In genomic region chr7:98499561-98500292, GRCm38 (mm10) we compare ENCODE assay signal across 14 mouse cellular contexts. TPM values are rescaled to one million over a fixed set of nuclear protein-coding genes. Genes with fewer than 3 reads are reported as not detected.
DNase-seq lines count a peak whose midpoint lies in the region; ATAC-seq and TF ChIP-seq lines count a peak whose summit lies in the region.
"Had no signal": no experiment of that assay in that cellular context is flagged by ENCODE, and none has a peak within 500 bp of the region (broad histone marks: within the 10 kb centered on the region; RNA-seq: fewer than 3 reads in every experiment).

No protein-coding gene starts in this region.

- TF ChIP-seq CTCF in intestine, postnatal 0 days (IDR thresholded peaks at IDR 0.05; ENCODE audit: low read depth), result no peak

- peaks cover 19% of the 10 kb centered on the region for H3K4me1 ChIP-seq in intestine, embryonic 14.5 days (replicated peaks; ENCODE audit: control insufficient read depth, insufficient read depth, low read length)
- no peaks in the 10 kb centered on the region for H3K4me1 ChIP-seq in intestine, postnatal 0 days (replicated peaks; ENCODE audit: control insufficient read depth, insufficient read depth, low read length)
- H3K4me1 ChIP-seq in heart, embryonic 13.5 days, result peaks cover 39% of the 10 kb centered on the region

- H3K27me3 ChIP-seq in intestine, embryonic 14.5 days (replicated peaks; ENCODE audit: control insufficient read depth, insufficient read depth, low read length), result no peaks in the 10 kb centered on the region
- no peaks in the 10 kb centered on the region for H3K27me3 ChIP-seq in intestine, postnatal 0 days (replicated peaks; ENCODE audit: control insufficient read depth, insufficient read depth, low read length)
- peaks cover 5% of the 10 kb centered on the region; the same call in 1 of the 2 replicates for H3K27me3 ChIP-seq in heart, embryonic 13.5 days (replicated peaks)
- H3K27me3 ChIP-seq: neural tube, embryonic 15.5 days had no signal

- WGBS in intestine, embryonic 14.5 days, result 83% methylated on average over 25 of the region's 25 CpGs
- 70% methylated on average over 25 of the region's 25 CpGs for WGBS in intestine, postnatal 0 days
- WGBS in heart, embryonic 13.5 days, result 70% methylated on average over 25 of the region's 25 CpGs

- H3K4me2 ChIP-seq in intestine, embryonic 14.5 days (ENCODE audit: low read length), result no peak overlapping the region
- H3K4me2 ChIP-seq in intestine, postnatal 0 days (replicated peaks; ENCODE audit: low read depth), result no peak overlapping the region
- H3K4me2 ChIP-seq in heart, embryonic 13.5 days, result no peak overlapping the region
- H3K4me2 ChIP-seq: neural tube, embryonic 15.5 days had no signal

- no peaks in the 10 kb centered on the region for H3K9me3 ChIP-seq in intestine, embryonic 14.5 days (ENCODE audit: control insufficient read depth, low read length)
- no peaks in the 10 kb centered on the region for H3K9me3 ChIP-seq in intestine, postnatal 0 days (ENCODE audit: control insufficient read depth)
- no peaks in the 10 kb centered on the region for H3K9me3 ChIP-seq in heart, embryonic 13.5 days
- H3K9me3 ChIP-seq: neural tube, embryonic 15.5 days had no signal

- 0 out of 2 replicates have a peak overlapping the region, but pooled peaks have one; percentile 4 for H3K27ac ChIP-seq in intestine, embryonic 14.5 days (ENCODE audit: low read depth)
- no peak overlapping the region for H3K27ac ChIP-seq in intestine, postnatal 0 days (ENCODE audit: low read depth, low read length)
- H3K27ac ChIP-seq in heart, embryonic 13.5 days (replicated peaks), result peak overlapping the region; percentile 1; the same call in 1 of the 2 replicates
- H3K27ac ChIP-seq: neural tube, embryonic 15.5 days had no signal

- DNase-seq in intestine, embryonic 14.5 days (ENCODE audit: low spot score), result no peak
- DNase-seq in ZHBTc4 (ENCODE audit: low read depth, low spot score), result peak; percentile 20
- DNase-seq in cerebellum, adult 8-10 months, result peak; percentile 47
- no peak for DNase-seq in thymus, adult 18-20 months
- no peak for DNase-seq in layer of hippocampus, postnatal 36 days
- DNase-seq: spleen, adult 18-20 months had no signal

- H3K9ac ChIP-seq in intestine, embryonic 14.5 days (ENCODE audit: low read length), result no peak overlapping the region
- no peak overlapping the region for H3K9ac ChIP-seq in intestine, postnatal 0 days (ENCODE audit: low read depth, low read length)
- no peak overlapping the region for H3K9ac ChIP-seq in heart, embryonic 13.5 days
- H3K9ac ChIP-seq: neural tube, embryonic 15.5 days had no signal

- no peak for ATAC-seq in intestine, embryonic 14.5 days (replicated peaks; ENCODE audit: low FRiP score, low TSS enrichment, low read depth)
- ATAC-seq in intestine, postnatal 0 days, result no peak
- no peak for ATAC-seq in heart, embryonic 13.5 days (ENCODE audit: extremely low read depth, insufficient number of reproducible peaks, low FRiP score, low TSS enrichment)
- no peak for ATAC-seq in erythroid progenitor cell, adult 5-6 weeks (replicated peaks; ENCODE audit: low FRiP score, poor library complexity, severe bottlenecking)

- no peak overlapping the region for H3K4me3 ChIP-seq in intestine, embryonic 14.5 days (ENCODE audit: low read depth, low read length)
- H3K4me3 ChIP-seq in intestine, postnatal 0 days (ENCODE audit: low read depth, low read length), result no peak overlapping the region
- no peak overlapping the region for H3K4me3 ChIP-seq in heart, embryonic 13.5 days
- H3K4me3 ChIP-seq: erythroblast, embryonic 14.5 days; neural tube, embryonic 15.5 days had no signal

- H3K36me3 ChIP-seq in intestine, embryonic 14.5 days (ENCODE audit: control insufficient read depth, insufficient read depth, low read length), result peaks cover 38% of the 10 kb centered on the region
- peaks cover 3% of the 10 kb centered on the region; the same call in 1 of the 2 replicates for H3K36me3 ChIP-seq in intestine, postnatal 0 days (ENCODE audit: control insufficient read depth, insufficient read depth)
- H3K36me3 ChIP-seq in heart, embryonic 13.5 days, result peaks cover 10% of the 10 kb centered on the region
- H3K36me3 ChIP-seq: neural tube, embryonic 15.5 days had no signal

RNA-seq across cellular contexts. Expression of gene Lrrc32, which starts 10.6 kb away (rescaled TPM):
- polyA plus RNA-seq in intestine, embryonic 14.5 days (2014; fragmentation: Nextera tagmentation; extraction: Ambion mirVana), result 13.0 and 14.9 TPM in 2 replicates
- 6.3 and 6.9 TPM in 2 replicates for polyA plus RNA-seq in intestine, postnatal 0 days (2015; fragmentation: Nextera tagmentation; extraction: Ambion mirVana)
- 4.9 and 6.0 TPM in 2 replicates for polyA plus RNA-seq in heart, embryonic 13.5 days (2015; fragmentation: Nextera tagmentation; extraction: Ambion mirVana)
- 1.1 TPM in 1 of 2 replicates, not detected in the other for total RNA-seq in erythroid progenitor cell, adult 5-6 weeks (2015; ENCODE audit: low replicate concordance)
- total RNA-seq in erythroid progenitor cell, adult 5-6 weeks (2017; ENCODE audit: low replicate concordance), result 0.51 TPM in 1 of 2 replicates, not detected in the other
- total RNA-seq in layer of hippocampus, postnatal 36 days (2021), result 1 to 10 TPM; 1.6 to 1.8 TPM
- total RNA-seq: MEL had no signal

RNA-seq across cellular contexts. Expression of gene Gucy2d, which starts 59.5 kb away (rescaled TPM):
- not detected in 2 replicates for polyA plus RNA-seq in intestine, embryonic 14.5 days (2014; fragmentation: Nextera tagmentation; extraction: Ambion mirVana)
- 4.1 and 4.5 TPM in 2 replicates for polyA plus RNA-seq in intestine, postnatal 0 days (2015; fragmentation: Nextera tagmentation; extraction: Ambion mirVana)
- not detected in 2 replicates for polyA plus RNA-seq in heart, embryonic 13.5 days (2015; fragmentation: Nextera tagmentation; extraction: Ambion mirVana)
- not detected in 2 replicates for total RNA-seq in erythroid progenitor cell, adult 5-6 weeks (2015; ENCODE audit: low replicate concordance)
- total RNA-seq in erythroid progenitor cell, adult 5-6 weeks (2017; ENCODE audit: low replicate concordance), result not detected in 2 replicates
- not detected for total RNA-seq in layer of hippocampus, postnatal 36 days (2021)
- total RNA-seq: MEL had no signal
- polyA plus RNA-seq: erythroblast, embryonic 14.5 days; heart, embryonic 14.5 days; limb, embryonic 14.5 days had no signal

Comparison
In these comparisons a context has a peak if more than half of its experiments do, and no peak if none do; other contexts are left out.
1. DNase-seq: peak in ZHBTc4 (single experiment) and cerebellum, adult 8-10 months (single experiment); none in intestine, embryonic 14.5 days (single experiment), thymus, adult 18-20 months (0 of 2) and layer of hippocampus, postnatal 36 days (0 of 2).